Mouse (Mus musculus): ENCODE results near the gene Smg1. TPM values are rescaled to one million over a fixed set of nuclear protein-coding genes. Genes with fewer than 3 reads are reported as not detected.

Smg1 gene
- polyA plus RNA-seq, 1 experiment from 2014 or later, result 10.8 TPM

DNA sequence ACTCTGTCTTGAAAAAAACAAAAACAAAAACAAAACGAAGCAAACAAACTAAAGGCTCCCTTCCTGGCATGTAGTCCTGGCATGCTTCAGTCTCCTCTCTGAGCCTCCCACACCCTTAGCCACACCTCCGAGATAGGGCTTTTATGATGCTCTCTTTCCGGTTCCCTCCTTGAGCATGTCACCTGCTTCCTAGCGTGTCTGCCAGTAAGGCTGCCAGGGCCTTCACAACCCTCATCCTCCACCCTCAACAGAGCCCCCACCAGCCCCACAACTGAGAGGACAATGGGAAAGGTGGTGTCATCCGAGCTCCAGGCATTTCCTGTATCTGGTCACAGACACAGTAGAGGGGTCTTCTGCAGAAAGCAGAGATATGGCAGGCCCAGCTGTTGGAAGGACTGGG is 18.9 kb upstream of the Smg1 start:
- no peaks in the 10 kb centered on the region for H3K27me3 ChIP-seq (replicated peaks)
- 28% methylated on average over 5 of the region's 5 CpGs for WGBS (ENCODE audit: insufficient replicate concordance)

DNA sequence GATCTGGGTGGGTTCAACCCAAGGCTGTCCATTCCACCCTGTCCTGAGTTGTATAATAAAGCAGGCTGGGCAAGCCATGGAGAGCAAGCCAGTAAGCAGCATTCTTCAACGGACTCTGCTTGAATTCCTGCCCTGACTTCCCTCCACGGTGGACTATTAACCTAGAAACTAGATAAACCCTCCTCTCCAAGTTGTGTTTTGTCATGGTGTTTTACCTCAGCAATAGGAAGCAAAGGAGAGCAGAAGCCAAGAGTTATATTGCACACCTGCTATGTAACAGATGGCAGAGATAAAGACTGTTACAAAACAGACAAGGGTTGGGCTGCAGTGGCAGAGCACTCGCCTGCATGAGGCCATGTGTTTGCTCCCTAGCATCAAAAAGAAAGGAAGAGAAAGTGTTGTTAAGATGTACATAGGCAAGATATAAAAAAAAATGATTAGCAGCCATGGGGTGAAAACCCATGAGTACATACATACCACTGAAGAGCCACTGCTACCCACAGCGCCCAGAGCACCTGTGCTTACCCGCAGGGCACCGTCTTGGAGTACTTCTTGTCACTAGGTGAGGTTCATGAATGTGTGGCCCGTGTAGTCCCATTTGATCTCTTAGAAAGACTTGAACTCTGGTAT is 16.3 kb upstream of the Smg1 start:
- Histone ChIP-seq H3K4me1 (peaks cover 19% of the 10 kb centered on the region), H3K9me3 (replicated peaks) (no peaks in the 10 kb centered on the region), H3K4me3 (no peak overlapping the region), H3K27me3 (replicated peaks) (no peaks in the 10 kb centered on the region), H3K4me2 (no peak overlapping the region), H3K27ac (no peak overlapping the region), H3K36me3 (no peaks in the 10 kb centered on the region), H3K9ac (no peak overlapping the region)
- no peak for ATAC-seq
- 73% methylated on average over 7 of the region's 7 CpGs for WGBS (ENCODE audit: insufficient replicate concordance)

More for the DNA sequence above, 18.9 kb upstream of the Smg1 start:
- Histone ChIP-seq H3K36me3 (no peaks in the 10 kb centered on the region), H3K4me2 (no peak overlapping the region), H3K9ac (no peak overlapping the region), H3K4me1 (peaks cover 32% of the 10 kb centered on the region), H3K4me3 (no peak overlapping the region), H3K9me3 (replicated peaks) (no peaks in the 10 kb centered on the region), H3K27ac (no peak overlapping the region)
- 0 out of 2 replicates have a peak, but pooled peaks have one; percentile 41 for ATAC-seq

GRCm38 (mm10) chr7:118258451-118258850 is 15.0 kb upstream of the Smg1 start:
- Histone ChIP-seq H3K9ac (no peak overlapping the region), H3K36me3 (no peaks in the 10 kb centered on the region), H3K4me2 (no peak overlapping the region), H3K27me3 (replicated peaks) (no peaks in the 10 kb centered on the region), H3K9me3 (replicated peaks) (no peaks in the 10 kb centered on the region), H3K4me1 (peaks cover 16% of the 10 kb centered on the region), H3K27ac (no peak overlapping the region), H3K4me3 (no peak overlapping the region)
- no peak for ATAC-seq

- no peak for ATAC-seq
- H3K27ac ChIP-seq, result no peak overlapping the region
- WGBS (ENCODE audit: insufficient replicate concordance), result 73% methylated on average over 6 of the region's 6 CpGs
- H3K4me3 ChIP-seq, result no peak overlapping the region
- H3K36me3 ChIP-seq, result no peaks in the 10 kb centered on the region
- H3K4me1 ChIP-seq, result peaks cover 16% of the 10 kb centered on the region
- no peaks in the 10 kb centered on the region for H3K9me3 ChIP-seq (replicated peaks)
- no peaks in the 10 kb centered on the region for H3K27me3 ChIP-seq (replicated peaks)
- H3K4me2 ChIP-seq, result no peak overlapping the region
- no peak overlapping the region for H3K9ac ChIP-seq
These were observed 13.3 kb upstream of the Smg1 start for GRCm38 (mm10) chr7:118256740-118257139.

- ATAC-seq, result no peak
- Histone ChIP-seq H3K4me1 (peaks cover 15% of the 10 kb centered on the region), H3K9me3 (replicated peaks) (no peaks in the 10 kb centered on the region), H3K36me3 (no peaks in the 10 kb centered on the region), H3K4me3 (no peak overlapping the region), H3K4me2 (no peak overlapping the region), H3K9ac (no peak overlapping the region), H3K27me3 (replicated peaks) (no peaks in the 10 kb centered on the region), H3K27ac (no peak overlapping the region)
- 60% methylated on average over 8 of the region's 8 CpGs for WGBS (ENCODE audit: insufficient replicate concordance)
These were observed 11.0 kb upstream of the Smg1 start for GRCm38 (mm10) chr7:118254460-118254859.

- Histone ChIP-seq H3K4me1 (peaks cover 15% of the 10 kb centered on the region), H3K4me3 (no peak overlapping the region), H3K36me3 (no peaks in the 10 kb centered on the region), H3K9ac (no peak overlapping the region), H3K9me3 (replicated peaks) (no peaks in the 10 kb centered on the region), H3K27ac (no peak overlapping the region), H3K4me2 (no peak overlapping the region), H3K27me3 (replicated peaks) (no peaks in the 10 kb centered on the region)
- ATAC-seq, result no peak
- 65% methylated on average over 4 of the region's 4 CpGs for whole genome bisulfite sequencing (ENCODE audit: insufficient replicate concordance)
These were observed 10.5 kb upstream of the Smg1 start for GRCm38 (mm10) chr7:118254015-118254414.

GRCm38 (mm10) chr7:118252979-118253378 is 9.5 kb upstream of the Smg1 start:
- Histone ChIP-seq H3K4me3 (no peak overlapping the region), H3K9me3 (replicated peaks) (no peaks in the 10 kb centered on the region), H3K27ac (no peak overlapping the region), H3K4me2 (no peak overlapping the region), H3K27me3 (replicated peaks) (no peaks in the 10 kb centered on the region), H3K36me3 (no peaks in the 10 kb centered on the region), H3K4me1 (peaks cover 20% of the 10 kb centered on the region), H3K9ac (no peak overlapping the region)
- WGBS (ENCODE audit: insufficient replicate concordance), result 82% methylated on average over 3 of the region's 3 CpGs
- no peak for ATAC-seq

GRCm38 (mm10) chr7:118252349-118252748 is 8.9 kb upstream of the Smg1 start:
- ATAC-seq, result 0 out of 2 replicates have a peak, but pooled peaks have one; percentile 14
- H3K27ac ChIP-seq, result 0 out of 2 replicates have a peak overlapping the region, but pooled peaks have one; percentile 32
- no peaks in the 10 kb centered on the region for H3K9me3 ChIP-seq (replicated peaks)

GRCm38 (mm10) chr7:118251392-118252170 is 8.1 kb upstream of the Smg1 start:
- H3K9me3 ChIP-seq (replicated peaks), result no peaks in the 10 kb centered on the region
- H3K36me3 ChIP-seq, result no peaks in the 10 kb centered on the region
- H3K27me3 ChIP-seq (replicated peaks), result no peaks in the 10 kb centered on the region
- no peak overlapping the region for H3K9ac ChIP-seq
- peaks cover 26% of the 10 kb centered on the region for H3K4me1 ChIP-seq
- H3K27ac ChIP-seq, result 0 out of 2 replicates have a peak overlapping the region, but pooled peaks have one; percentile 10
- ATAC-seq, result no peak
- no peak overlapping the region for H3K4me2 ChIP-seq
- no peak overlapping the region for H3K4me3 ChIP-seq
- WGBS (ENCODE audit: insufficient replicate concordance), result 84% methylated on average over 2 of the region's 2 CpGs

More at GRCm38 (mm10) chr7:118252349-118252748, 8.9 kb upstream of the Smg1 start:
- Histone ChIP-seq H3K4me2 (0 out of 2 replicates have a peak overlapping the region, but pooled peaks have one; percentile 22), H3K4me3 (no peak overlapping the region), H3K9ac (0 out of 2 replicates have a peak overlapping the region, but pooled peaks have one; percentile 7), H3K36me3 (no peaks in the 10 kb centered on the region), H3K4me1 (peaks cover 26% of the 10 kb centered on the region), H3K27me3 (replicated peaks) (no peaks in the 10 kb centered on the region)
- WGBS (ENCODE audit: insufficient replicate concordance), result 42% methylated on average over 4 of the region's 4 CpGs

DNA sequence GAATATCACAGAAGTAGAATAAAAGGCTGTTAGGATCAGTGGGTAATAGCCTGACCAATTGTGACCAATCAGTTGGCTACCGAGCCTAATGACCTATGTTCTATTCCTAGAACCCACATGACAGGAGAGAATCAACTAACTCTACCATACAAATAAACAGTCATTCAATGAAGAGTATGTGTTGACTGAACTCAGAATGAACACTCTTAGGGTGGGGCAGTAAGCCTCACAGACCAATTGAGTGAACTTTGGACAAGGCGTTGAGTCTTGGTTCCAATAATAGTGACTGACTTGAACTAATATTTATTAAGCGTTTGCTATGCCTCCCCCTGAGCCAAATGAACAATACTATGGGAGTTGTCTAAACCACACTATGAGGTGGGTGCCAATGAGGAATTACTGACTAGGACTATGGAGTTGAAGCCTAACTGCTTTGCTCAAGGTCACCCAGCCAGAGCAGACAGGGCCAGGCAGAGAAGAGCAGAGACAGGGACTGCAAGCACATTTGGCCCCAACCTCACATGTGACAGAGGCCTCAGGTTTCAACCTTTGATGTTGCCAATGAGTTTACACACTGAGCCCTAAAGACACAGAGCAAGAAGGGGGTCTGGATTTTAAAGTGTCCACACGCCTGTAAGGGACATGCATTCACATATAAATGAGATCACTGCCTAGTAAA is 7.2 kb upstream of the Smg1 start:
- 72% methylated on average over 4 of the region's 4 CpGs for WGBS (ENCODE audit: insufficient replicate concordance)
- no peak overlapping the region for H3K4me3 ChIP-seq
- peaks cover 22% of the 10 kb centered on the region for H3K4me1 ChIP-seq
- no peak overlapping the region for H3K27ac ChIP-seq
- no peaks in the 10 kb centered on the region for H3K27me3 ChIP-seq (replicated peaks)
- H3K4me2 ChIP-seq, result no peak overlapping the region
- ATAC-seq, result no peak
- no peaks in the 10 kb centered on the region for H3K36me3 ChIP-seq
- H3K9ac ChIP-seq, result no peak overlapping the region
- no peaks in the 10 kb centered on the region for H3K9me3 ChIP-seq (replicated peaks)

GRCm38 (mm10) chr7:118249563-118249962 is 6.1 kb upstream of the Smg1 start:
- Histone ChIP-seq H3K4me2 (no peak overlapping the region), H3K4me3 (no peak overlapping the region), H3K9ac (no peak overlapping the region), H3K4me1 (peaks cover 25% of the 10 kb centered on the region), H3K27me3 (replicated peaks) (no peaks in the 10 kb centered on the region), H3K27ac (no peak overlapping the region), H3K9me3 (replicated peaks) (no peaks in the 10 kb centered on the region), H3K36me3 (no peaks in the 10 kb centered on the region)
- 68% methylated on average over 2 of the region's 2 CpGs for WGBS (ENCODE audit: insufficient replicate concordance)
- ATAC-seq, result no peak

DNA sequence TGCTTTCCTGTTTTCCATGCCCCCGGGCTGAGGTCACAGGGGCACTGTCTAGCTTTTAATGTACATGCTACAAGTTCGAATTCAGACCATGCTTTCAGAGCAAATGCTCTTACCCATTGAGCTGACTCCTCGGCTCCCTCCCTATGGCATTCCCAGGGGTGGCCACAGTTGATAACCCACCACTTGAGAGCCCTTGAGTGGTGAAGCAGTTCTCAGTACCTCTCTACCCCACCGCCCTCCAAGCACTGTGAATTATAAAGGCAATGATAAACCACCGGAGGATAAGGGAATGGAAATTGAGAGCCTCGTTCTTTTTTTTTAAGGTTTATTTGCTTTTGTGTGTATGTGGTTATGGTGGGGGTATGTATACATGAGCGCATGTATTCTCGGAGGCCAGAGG is 4.6 kb upstream of the Smg1 start:
- no peak overlapping the region for H3K27ac ChIP-seq
- no peaks in the 10 kb centered on the region for H3K9me3 ChIP-seq (replicated peaks)
- no peak for ATAC-seq
- no peak overlapping the region for H3K9ac ChIP-seq
- H3K27me3 ChIP-seq (replicated peaks), result no peaks in the 10 kb centered on the region
- H3K4me1 ChIP-seq, result peaks cover 30% of the 10 kb centered on the region
- 69% methylated on average over 8 of the region's 8 CpGs for WGBS (ENCODE audit: insufficient replicate concordance)
- H3K4me2 ChIP-seq, result no peak overlapping the region
- no peak overlapping the region for H3K4me3 ChIP-seq
- H3K36me3 ChIP-seq, result no peaks in the 10 kb centered on the region
